Mouse (Mus musculus) skeletal muscle tissue, adult 2 months (tissue): ENCODE data around the gene Rad51b.
"Not testable (repeated sequence)": the region's sequence is repeated elsewhere in the genome, so short reads cannot be mapped to it uniquely, and the experiment has no call there.

Source experiments
- DNase-seq: peaks from one replicate; pipeline ENCODE4 v3.0.0-alpha.2; 2012; ENCODE audit warnings: low read depth, low spot score

Rad51b gene

DNA sequence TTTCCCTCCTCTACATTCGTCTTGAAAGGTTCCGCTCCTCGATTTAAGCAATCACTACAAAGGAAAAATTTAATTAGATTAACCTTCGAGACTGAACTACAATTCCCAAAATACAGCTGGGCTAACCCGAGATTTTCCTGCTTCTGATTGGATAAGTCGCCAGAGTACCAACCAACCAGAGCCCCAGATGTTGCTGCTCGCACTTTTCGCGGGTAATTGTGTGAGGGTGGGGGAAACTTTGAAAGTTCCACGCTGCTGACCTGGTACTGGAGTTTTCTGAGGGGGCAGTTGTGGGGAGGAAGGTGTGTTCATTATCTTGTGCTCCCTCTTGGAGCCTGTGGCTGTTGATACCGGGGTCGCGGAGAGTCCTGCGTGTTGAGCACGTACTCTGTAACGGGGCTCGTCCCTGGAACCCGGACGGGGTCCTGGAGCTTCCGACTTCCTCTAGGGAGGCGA lies at the start of gene Rad51b:
Gene Rad51b, plus strand, starts transcription at position 162 of the 456 bp plus-strand sequence.
- DNase-seq = peak; percentile 76

DNA sequence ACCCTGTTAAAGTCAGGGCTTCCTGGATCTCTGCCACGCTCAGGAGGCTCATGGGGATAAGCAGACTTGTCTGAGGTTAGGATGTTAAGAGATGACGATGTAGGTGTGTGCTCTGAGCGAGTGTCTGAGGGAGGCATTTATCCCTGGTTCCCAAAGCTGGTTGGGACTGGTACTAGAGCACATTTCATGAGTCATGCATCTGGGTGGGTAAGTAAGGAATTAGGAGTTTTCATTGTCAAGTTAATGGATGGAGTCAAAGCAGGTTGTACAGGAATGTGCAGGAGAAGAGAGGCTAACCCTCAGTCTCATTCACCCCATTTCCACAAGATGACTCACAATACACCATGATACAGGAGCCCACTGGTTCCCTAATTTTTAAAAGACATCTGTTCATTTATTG lies 49.0 kb upstream of the Rad51b start:
- DNase-seq = no peak

DNA sequence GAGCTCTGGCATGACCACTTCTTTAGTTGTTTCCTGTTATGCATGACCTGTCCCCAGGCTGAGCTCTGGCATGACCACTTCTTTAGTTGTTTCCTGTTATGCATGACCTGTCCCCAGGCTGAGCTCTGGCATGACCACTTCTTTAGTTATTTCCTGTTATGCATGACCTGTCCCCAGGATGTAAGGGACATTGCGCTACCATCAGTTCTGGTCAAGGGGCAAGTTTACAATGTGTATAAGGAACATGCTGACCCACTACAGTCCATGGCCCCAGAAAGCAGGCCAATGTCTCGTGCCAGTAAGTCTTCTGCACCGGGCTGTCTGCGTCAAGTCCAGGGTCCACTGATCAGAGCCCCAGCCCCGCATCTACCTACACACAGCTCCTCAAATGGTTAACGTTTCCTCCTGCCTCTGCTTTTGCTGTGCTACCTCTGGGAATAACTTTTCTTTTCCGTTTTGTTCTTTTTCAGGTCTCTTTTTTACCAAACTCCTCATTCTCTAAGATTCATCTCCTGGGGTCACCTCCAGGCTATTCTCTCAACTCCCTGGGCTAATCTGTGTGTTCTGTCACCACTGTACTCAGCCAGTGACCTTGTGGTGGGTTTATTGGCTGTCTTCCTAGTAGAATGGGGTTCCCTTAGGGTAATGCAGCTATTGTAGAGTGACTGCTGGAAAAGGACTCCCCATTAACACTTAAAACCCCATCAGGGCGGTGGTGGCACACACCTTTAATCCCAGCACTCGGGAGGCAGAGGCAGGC lies 43.6 kb upstream of the Rad51b start:
- DNase-seq = no peak

DNA sequence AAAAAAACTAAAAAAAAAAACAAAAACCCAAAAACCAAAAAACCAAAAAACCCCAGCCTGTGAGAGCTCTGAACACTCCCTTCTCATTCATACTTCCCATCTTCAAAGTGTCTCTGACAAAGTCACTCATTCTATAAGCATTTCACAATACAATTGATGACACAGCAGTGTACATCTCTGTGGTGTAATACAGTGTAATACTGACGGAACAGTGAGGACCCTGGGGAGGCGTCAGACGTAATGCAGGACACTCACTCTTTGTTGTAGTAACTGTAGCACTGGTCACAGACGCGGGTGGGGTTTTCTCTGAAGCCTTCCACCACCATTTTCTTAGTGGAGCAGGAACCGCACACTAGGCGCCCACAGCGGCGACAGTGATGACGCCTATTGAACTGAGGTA lies 42.1 kb upstream of the Rad51b start:
- no peak for DNase-seq

DNA sequence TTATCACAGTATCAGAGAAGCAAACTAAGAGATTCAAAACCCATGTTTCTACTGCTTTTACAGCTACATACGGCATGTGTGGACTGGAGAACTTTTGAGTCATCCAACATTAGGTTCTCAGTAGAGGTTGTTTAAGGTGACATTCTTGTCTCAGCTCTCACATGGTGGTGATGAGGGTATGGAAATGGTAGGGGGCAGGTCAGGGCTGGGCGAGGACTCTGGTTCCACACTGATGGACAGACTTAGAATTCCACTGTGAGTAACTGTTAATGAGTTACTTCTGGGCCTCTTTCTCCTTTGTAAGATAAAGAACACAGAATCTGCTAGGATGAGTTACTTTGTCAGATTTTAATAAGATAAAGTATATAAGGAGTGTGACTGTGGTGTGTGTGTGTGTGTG lies 36.9 kb upstream of the Rad51b start:
- DNase-seq = no peak

DNA sequence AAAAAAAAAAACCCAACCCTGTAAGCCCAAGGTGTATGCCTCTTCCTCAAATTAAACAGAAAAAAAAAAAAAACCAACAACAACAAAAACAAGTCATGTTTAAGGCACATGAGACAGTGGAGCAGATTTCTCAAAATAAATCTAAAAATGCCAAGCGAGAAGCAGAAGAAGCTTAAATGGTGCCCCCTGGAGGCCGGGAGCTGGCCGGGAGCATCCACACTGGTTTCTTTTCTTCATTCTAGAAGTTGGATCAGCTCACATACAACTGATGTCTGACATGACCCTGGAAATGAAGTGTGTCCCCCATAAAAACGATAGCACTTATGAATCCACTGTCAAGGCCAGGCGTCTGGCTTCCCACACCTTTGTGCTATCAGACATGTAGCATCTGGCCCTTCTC lies 36.0 kb upstream of the Rad51b start:
- DNase-seq = no peak

DNA sequence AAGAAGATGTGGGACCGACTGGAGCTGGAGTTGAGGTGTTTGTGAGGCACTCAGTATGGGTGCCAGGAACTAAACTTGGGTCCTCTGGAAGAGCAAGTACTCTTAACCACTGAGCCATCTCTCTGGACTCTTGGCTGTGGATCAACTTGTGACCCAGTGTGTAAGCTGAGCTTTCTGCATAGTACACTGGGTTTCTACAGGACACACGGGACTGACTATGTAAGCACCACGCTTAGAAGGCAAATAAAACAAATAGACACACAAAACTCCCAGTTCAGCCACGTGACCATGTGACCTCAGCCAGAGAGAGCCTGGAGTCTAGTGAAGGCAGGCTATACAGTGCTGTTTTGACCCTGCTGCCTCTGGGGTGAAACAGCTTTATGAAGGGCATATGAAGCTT lies 24.5 kb upstream of the Rad51b start:
- no peak for DNase-seq

DNA sequence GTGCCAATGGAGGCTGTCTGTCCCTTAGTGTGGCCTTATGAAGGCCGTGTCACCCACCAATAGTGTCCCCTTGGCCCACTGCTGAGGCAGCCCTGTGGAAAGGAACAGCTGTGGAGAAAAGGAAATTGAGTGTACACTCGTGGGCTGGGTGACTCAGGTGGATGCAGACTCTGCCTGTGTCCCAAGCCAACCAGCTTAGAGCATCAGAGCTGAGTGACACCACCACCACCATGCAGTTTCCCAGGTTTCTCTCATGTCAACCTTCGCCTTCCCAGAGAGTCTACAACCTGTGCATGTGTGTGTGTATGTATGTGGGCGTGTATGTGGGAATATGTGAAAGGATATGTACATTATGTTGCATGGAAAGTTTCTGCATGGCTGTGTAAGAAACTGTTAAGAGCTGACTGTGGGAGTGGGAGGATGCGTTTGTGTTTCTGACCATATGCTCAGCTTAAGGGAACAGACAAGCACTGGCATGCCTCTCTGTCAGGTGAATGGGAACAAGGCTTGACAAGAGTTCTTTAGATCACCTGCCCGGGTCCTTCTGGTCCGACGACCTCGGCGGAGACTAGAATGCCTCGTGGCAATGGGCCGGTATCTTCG lies 17.5 kb upstream of the Rad51b start:
- DNase-seq = no peak

DNA sequence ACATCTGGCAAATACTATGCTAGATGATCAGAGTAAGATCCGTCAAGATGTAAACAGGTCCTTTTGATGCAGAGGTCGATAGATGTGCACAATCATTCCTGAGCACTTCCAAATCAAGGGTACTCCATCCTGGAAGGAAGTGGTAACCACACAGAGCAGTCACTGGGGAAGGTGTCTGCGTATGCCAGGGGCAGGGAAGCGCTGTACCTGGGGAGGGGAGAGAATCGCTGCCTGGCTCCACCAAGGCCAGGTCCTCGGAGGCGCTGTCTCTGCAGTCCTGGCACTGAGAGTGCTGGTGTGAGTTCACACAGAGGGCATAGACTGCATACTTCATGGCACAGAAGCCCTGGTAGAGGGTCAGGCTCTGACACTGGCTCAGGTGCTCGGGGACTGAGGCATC lies 14.5 kb upstream of the Rad51b start:
- DNase-seq = no peak

DNA sequence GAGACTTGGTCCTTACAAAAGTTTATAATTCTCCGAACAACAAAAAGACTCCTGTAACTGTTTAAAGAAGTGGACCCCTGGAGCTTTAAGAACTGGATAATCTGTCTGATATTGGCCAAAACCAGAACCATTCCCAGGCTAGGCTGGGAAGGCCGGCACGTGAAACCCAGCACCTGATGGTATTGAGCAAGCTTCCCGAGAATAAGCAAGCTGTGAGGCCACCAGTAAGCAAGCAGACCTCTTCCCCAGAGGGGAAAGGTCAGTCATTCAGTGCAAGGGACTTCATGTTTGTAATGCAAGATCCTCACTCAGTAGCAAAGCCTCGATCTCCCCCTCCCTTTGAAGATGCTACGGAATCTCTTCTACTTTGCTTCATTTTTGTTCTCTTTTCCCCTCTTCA lies 4.2 kb upstream of the Rad51b start:
- DNase-seq = no peak

DNA sequence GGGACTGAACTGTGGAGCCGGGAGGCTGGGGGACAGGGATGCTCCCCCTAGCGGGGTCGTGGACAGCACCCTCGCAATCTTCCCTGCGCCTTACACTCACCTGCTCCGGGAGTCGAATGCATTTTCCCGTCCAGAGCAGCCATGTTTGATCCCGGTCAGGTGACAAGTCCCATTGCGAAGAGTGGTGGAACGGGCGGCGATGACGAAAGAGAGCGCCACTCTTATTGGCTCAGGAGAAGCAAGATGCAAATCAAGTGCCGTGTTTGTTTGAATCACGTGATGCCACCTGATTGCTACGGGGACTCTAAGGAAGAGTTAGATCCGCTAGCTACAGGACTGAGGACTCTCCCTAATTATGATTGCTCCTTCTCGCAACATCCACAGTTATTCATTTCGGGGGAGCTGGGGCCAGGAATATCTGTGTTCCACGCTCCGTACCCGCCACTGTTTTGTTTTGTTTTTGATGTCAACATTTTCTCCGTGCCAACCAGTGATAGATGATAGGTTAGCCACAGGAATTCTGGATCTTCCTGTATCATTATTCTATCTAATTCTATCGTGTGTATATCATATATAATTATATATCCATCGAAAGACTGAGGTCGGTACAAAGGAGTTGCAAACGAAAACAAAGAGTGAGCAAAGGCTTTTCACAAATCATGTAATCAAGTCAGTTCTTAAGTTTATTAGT lies 811 bp upstream of the Rad51b start, which contains the start of gene Zfyve26:
Gene Zfyve26, minus strand, starts transcription at position 179 of the 691 bp plus-strand sequence.
- peak; percentile 96 for DNase-seq

DNA sequence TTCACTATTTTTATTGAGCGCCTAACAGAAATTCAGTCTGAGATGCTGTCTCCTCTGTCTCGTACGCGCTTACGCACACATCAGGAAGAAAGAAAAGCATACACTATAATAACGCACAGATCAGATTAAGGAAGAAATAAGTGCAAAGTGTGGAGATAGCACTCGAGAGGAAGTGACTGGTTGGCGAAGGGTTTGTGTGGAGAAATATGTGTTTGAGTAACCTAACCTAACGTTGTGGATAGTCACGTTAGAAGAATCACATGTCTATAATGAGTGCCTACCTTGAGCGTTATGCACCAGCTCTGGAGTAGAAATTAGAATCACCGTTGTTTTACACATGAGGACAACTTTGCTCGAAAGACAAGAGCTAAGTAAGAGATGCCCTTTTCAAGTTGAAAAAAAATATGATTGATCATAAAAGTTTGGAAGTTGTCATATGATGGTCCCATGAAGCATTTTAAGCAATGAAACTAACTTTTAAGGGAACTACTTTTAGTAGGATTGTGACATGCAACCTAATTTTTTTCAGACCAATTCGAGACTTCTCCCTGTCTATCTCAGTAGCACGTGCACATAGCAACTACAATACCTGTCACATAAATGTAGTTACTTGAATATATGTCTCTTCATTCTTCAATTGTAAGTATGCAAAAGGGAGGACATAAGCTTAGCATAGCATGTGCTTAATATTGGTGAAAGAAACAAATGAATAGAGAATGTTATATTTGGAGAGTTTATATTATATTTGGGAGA lies 978 bp downstream of the Rad51b start:
- DNase-seq = no peak

DNA sequence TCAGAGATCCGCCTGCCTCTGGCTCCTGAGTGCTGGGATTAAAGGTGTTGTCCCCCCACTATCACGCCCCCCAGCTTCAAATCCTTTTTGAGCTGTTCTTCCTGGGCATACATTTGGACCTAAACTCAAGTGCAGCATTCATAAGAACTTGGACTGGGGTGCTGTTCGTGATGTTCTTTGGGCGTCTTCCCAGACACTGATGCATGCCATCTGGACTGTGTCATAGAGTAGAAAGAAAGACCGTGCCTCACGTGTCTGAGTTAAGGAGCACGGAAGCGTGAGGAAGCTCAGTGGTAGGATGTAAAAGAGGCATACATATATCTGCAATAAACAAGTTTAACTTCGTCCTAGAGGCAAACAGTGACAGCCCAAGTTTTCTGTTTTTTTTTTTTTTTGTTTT lies 4.7 kb downstream of the Rad51b start:
- peak; percentile 37 for DNase-seq

DNA sequence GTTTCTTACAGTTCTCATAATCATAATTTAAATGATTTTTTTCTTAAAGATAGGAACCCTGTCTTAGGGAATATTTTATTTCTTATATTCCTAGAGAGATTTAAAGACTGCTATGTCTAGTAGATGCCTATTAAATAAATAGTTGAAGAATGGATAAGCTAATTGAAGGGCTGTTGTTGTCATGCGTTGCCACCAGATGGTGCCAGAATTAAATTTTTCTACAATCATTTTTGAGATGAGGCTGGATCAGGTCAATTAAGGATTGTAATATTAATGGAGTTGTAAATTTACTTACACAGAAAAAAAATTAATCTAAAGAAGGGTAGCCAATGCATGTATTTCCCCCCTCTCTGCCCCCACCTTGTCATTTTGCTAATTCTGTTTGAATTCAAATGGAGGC lies 8.0 kb downstream of the Rad51b start:
- DNase-seq = no peak

DNA sequence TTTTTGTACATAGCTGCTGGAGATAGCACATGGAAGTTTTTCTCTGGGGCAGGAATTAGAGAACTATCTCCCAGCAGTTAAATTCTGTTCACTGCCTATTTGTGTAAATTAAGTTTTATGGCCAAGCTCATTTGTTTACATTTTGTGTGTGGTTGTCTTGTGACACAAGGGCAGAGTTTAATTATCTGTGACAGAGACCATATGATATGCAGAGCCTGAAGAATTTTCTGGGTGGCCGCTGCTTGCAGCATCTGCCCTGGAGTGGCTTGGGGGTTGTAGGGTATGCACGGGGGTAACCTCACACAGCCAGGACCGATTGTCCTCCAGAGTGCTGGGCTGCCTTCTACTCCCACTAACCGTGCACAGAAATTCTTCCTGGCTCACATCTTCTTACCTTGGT lies 8.9 kb downstream of the Rad51b start:
- no peak for DNase-seq

DNA sequence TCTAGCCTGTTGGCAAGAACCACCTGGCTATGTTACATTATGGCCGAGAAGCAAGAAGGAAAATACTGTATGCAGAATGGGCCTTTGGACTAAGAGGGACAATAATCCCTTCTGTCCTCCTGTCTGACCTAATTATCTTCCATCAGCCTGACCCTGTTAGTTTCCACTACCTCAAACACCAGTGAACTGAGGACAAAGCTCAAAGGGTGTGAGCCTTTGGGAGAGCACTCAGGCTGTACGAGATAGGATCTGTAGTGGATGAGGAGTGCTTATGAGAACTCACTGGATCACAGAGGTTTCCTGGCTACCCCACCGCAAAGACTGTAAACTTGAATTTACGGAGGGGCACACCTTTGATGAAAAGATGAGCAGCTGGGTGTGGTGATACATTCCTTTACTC lies 16.6 kb downstream of the Rad51b start:
- no peak for DNase-seq

DNA sequence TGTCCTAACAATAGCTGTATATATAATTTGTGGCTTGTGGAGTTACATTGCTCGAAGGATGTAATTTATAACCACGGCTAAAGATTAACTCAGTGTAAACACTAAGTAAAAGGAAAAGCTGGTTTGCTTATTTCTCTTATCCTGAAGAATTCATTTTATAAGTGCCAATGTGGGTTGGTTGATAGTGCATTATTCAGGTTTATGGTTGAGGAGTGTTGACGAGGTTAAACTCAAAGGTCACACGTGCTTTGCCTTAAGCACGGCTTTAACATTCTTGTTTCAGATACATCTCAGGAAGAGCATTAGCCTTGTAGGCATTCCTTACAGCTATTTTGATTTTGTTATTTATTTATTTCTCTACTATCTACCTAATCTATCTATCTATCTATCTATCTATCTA lies 20.3 kb downstream of the Rad51b start:
- no peak for DNase-seq

DNA sequence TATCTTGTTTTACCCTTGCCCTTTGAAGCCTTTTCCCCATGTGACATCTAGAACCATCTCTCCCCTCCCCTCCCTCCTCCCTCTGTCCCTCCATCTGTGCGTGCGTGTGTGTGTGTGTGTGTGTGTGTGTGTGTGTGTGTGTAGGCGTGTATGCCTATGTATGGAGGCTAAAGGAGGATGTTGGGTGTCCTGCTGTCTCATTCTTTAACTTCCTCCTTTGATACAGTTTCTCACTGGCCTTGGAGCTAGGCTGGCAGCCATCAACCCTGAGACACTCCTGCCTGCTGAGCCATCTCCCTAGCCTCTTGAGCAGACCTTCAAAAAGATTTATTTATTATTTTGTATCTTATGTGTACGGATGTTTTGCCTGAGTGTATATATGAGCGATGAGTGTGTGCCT lies 23.8 kb downstream of the Rad51b start:
- DNase-seq = no peak

DNA sequence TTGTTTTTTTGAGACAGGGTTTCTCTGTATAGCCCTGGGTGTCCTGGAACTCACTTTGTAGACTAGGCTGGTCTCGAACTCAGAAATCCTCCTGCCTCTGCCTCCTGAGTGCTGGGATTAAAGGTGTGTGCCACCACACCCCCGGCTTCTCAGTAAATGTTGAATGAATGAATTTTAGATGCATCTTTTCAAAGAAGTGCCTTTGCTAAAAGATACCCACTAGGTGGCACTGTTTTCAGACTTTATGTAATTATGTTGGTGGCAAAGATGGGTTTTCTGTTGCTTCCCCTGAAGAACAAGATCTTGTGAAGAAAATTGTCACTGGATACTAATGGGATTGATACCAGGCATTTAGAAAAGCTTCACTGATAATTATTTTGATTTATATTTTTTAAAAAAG lies 25.5 kb downstream of the Rad51b start:
- DNase-seq = not testable (repeated sequence)

DNA sequence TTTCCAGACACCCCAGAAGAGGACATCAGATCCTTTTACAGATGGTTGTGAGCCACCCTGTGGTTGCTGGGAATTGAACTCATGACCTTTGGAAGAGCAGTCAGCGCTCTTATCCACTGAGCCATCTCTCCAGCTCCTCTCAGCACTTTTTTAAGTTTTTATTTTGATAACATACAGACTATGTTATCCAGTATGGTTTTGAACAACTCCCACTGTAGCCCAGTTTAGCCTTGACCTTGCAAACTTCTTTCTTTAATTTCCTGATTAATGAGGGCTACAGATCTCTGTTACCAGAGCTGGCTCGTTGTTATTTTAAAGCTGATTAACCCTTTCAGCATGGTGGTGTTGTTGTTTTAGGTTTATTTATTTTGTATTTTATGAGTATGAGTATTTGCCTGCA lies 29.2 kb downstream of the Rad51b start:
- DNase-seq = no peak

DNA sequence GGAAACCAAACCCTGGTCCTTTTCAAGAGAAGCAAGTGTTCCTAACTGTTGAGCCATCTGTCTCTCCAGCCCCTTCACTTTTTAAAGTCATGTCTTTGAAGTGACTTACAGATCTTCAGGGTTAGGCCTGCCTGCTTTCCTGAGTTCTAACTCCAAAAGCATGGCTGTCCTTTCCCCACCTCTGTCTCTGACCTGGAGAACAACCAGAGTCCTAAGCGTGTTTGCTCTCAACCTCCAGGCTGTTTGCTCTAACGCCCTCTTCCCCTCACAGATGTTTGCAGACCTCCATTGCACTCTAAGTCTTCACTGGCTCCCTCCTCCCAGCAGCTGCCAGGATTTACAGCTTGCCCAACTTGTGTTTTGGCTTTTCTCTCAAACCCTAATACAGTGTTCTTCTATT lies 29.7 kb downstream of the Rad51b start:
- no peak for DNase-seq

DNA sequence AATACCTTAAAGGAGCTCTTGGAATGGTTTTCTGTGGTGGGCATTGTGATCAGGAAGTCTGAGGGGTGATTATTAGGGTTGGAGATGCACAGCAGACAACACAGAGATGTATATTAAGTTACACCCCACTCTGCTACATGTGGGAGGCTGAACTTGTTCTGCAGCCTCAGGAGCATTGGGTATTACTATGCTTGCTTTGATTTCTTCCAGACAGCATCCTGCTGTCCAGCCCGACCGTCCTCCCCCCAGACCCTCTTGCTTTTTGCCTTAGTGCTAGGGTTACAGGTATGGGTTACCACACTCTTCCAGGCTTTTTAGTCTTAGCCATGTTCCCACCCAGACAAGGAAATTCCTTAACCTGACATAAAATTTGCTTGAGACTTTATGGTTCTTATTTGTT lies 30.8 kb downstream of the Rad51b start:
- no peak for DNase-seq
